Mouse (Mus musculus) kidney, postnatal 4 days (tissue): ENCODE measurements around the gene Sdc3.

Experiments used
- DNase-seq, 2 experiments: peaks; one replicate each; pipeline ENCODE4 v3.0.0; 2021; ENCODE audit warnings: mixed read lengths in 2 of 2

Gene Sdc3

DNA sequence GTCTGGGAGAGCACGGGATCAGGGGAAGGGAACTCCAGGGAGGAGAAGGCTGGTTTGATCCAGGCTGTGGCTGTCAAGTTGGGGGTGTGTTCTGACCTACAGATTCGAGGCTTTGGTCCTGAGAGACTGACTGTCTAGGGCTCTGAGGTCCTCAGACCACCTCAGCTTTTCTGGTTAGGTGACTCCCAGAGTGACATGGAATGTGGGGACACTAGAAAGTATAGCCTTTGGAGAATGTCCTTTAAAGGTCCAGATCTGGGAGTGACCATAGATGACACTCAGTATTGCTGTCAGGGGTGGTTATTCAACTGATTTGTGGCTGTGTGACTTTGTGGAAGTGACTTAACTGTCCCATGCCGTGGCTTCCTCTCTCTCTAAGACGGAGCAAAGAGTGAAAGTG lies 2.4 kb downstream of the Sdc3 start:
- no peak for DNase-seq

DNA sequence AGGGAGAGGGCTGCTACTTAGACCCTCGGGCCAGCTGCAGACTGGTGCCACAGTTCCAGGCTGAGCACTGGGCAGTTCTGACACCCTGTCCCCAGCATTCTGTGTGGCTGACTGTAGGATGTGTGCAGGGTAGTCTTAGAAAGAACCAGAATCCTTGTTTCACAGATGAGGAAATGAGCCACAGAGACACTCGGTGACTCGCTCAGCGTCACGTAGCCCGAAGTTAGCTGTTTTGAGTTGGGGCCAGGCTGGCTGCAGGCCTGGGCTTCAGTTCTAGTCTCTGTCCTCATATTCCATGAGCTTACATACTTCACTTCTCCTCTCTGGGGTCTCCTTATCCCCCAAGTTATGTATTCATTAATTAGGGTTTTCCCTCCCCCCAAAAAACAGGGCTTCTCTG lies 3.6 kb downstream of the Sdc3 start:
- DNase-seq, result no peak

DNA sequence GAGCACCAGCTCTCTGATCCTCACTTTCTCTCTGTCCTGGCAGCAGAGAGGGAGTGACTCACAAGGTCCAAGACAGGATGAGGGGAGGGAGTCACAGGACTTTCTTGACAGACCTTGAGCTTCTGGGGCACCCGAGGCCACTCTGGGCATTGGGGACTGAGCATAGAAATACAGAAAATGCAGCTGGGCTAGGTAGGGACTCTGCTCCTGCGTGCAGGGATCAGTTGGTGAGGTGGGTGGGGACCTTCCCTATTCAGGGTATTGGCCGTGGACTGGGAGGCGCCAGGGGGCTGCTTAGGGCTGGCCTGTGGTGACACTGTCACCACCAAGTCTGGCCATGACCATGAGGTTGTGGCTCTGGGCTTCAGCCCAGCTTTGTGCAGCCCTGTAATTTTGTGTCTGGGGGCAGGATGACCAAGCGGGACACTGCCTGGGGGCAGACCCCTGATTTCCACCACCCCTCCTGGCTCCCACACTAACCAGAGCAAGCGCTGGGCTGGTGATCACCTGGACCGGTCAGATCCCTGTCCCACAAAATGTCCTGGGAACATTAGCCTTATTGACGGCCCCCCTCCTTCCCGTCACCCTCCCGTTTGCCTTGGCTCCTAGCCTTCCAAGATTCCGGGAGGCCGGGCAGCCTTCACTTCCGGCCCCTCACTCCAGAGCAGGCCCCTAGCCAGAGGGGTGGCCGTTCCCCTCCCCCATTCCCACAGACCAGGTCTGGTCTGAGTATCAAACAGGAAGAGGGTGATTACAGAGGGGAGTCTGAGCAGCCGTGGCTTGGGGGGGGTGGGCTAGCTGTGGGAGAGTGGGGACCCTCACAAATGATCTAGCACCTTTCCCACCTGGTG lies 5.1 kb downstream of the Sdc3 start:
- DNase-seq, result peak; percentile 62 to 73

DNA sequence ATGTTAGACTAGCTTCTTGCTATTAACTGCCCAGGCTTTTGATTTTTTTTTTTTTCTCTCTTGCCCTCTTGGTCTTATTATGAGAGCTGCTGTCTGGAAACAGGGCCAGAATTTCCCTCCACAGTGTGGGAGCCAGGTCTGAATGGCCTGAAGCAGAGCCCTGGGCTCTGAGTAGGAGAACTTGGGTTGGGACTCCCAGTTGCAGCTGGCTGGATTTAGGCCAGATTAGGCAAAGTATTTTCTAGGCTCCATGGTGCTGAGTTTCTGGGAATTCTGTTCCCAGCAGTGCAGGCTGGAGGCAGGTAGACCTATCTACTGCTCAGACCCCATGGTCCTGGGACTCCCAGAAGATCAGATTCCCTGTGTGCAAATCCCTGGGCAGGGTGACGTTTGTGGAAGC lies 6.1 kb downstream of the Sdc3 start:
- DNase-seq, result no peak

DNA sequence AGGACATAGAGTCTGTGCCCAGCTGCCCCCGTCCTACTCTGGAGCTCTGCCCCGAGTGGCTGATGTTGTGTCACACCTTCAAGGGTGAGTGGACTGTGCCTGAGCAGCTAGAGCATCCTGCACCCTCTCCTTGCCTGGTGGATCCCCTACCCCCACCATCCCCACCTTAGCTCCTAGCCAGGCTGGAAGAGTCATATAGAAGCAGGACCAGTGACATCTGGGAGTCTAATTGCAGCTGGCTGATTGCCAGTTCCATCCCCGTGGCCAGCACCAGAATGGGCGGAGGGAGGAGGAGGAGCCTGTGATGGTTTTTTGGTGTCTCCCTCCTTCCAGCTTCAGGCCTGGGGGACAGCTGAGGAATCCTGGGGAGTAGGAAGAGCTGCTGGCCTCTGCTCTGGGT lies 6.8 kb downstream of the Sdc3 start:
- DNase-seq, result peak; percentile 61 to 75

GRCm38 (mm10) chr4:130799582-130799981 lies 7.2 kb downstream of the Sdc3 start:
- DNase-seq, result no peak

DNA sequence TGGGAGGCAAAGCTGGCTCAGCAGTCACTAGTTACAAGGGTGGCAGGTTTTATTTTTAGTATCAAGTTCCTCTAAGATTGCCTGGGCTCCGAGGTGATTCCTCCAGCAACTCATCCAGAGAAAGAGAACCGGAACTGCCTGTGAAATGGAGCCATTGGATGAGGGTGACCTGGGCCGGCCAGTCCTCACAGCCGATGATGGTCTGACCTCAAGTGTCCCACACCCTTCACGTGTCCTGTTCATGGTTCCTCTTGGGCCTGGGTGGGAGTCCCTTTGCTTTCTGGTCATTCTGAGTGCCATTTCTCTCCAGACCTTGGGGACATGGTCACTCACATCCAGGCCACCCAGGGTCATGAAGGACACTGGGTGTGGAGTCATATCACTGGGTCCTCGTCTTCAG lies 7.8 kb downstream of the Sdc3 start:
- DNase-seq, result no peak

DNA sequence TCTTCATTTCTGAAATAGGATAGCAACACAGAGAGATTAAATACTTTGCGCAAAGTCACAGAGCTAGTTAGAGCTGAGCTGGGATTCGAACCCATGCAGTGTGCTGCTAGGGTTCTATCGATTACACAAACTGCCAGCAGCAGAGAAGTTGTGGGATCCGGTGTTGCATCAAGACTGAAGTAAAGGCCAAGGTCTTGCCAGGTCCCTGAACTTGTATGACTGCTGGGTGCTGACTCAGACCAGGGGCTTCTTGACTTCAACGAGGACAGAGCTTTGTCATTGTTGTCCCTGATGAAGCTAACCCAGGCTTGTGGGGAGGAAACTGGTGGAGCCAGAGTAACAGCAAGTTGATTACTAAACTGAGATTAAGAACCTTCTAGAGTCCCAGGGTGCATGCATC lies 8.9 kb downstream of the Sdc3 start:
- no peak for DNase-seq

- DNase-seq, result no peak
These were observed 9.4 kb downstream of the Sdc3 start for GRCm38 (mm10) chr4:130801624-130802329.

- DNase-seq, result no peak
These were observed 11.3 kb downstream of the Sdc3 start for GRCm38 (mm10) chr4:130803591-130803990.

- DNase-seq, result no peak
These were observed 12.0 kb downstream of the Sdc3 start for GRCm38 (mm10) chr4:130804292-130804691.

- DNase-seq, result no peak
These were observed 12.5 kb downstream of the Sdc3 start for GRCm38 (mm10) chr4:130804771-130805361.

GRCm38 (mm10) chr4:130805746-130806145 lies 13.4 kb downstream of the Sdc3 start:
- DNase-seq, result no peak

GRCm38 (mm10) chr4:130806746-130807145 lies 14.4 kb downstream of the Sdc3 start:
- no peak for DNase-seq

DNA sequence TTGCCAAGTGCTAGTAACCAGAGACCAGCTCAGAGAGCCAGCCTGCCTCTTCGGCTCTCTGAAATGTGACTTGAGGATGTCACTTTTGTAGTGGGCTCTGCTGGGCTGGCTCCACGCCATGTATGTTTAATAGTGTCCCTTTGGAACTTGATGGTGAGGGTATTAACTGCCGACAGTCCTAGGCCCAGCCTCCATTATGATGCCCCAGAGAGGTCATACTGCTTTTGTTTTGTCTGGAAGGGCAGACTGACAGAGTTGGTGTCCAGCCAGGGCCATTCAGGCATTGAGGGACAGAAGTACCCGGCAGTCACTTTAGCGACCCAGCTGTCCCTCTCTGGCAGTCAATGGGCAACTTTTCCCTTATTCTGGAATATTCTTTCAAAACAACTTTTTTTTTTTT lies 17.4 kb downstream of the Sdc3 start:
- DNase-seq, result no peak

DNA sequence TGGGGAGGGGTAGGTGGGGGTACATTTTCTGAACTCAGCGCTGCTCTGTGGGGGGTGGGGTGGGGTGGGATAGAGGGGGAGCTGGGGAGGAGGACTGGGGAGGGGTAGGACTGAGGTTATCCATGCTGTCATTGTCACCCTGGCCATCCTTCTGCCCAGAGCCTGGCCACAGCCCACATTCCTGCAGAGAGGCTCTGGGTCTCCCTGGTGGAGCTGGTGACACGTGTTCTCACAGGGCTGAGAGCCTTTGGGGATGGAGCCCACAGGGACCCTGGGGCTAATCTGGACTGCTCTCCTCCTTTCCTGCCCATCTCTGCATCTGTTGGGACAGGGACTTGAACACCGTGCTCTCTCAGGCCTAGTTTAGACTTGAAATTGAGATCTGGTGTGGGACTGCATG lies 18.5 kb downstream of the Sdc3 start:
- no peak for DNase-seq

DNA sequence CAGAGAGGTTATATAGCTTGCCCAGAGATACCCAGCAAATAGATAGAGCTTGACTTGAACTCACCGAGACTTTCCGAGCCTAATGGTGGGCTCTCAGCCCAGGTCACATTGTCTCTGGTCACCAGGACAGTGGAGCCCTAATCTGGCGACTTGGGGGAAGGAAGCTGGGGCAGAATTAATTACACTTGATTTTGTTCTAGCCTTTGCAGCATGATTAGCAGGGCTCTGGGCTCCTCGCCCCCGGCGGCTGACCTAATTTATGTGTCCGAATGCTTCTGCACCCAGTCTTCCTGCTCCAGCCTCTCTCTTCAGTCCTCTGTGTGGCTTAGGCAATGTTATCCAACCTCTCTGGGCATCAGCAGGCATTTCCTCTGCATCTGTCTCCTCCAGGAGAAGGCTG lies 19.0 kb downstream of the Sdc3 start:
- DNase-seq, result no peak

DNA sequence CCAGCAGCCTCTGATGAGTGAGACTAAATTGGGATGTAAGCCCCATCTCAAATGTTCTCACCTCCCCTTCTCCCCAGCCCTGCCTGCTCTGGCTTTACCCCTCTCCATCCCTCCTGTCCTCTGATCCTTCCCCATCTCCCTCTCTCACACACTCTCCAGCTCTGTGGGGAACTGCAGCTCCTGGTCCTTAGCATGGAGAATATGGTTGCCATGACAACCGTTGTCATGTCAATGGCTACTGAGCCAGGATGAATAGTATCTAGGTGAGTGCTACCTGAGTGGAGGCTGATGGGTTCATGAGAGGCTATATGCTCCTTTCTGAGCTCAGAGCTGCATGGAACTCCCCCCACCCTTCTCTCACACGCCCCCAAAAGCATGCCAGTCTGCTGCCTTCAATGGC lies 21.6 kb downstream of the Sdc3 start:
- no peak for DNase-seq

DNA sequence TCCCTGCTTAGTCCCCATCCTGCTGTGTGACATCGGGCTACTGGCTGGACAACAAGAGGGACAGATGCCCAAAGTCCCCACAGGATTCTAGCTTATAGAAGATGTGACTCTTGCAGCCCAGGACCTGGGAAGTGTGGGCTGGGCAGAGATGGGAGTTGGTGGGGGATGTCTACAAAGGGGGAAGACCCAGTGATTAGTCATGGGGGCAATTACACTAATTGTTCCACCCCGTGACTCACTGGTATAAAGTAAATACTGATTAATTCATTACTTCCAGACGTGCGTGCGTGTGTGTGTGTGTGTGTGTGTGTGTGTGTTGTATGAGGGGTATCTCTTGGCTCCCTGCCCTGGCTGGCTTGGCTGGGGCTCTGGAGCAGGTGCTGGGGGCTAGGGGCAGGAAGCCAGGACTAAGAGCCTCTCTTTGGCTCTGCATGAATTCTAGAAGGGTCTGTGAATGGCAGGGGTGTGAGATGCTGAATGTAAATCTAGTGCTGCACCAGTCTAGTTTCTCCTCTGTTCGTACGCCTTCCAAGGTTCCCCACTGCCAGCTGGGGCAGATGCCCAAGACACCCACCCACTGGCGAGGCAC lies 22.5 kb downstream of the Sdc3 start:
- no peak for DNase-seq

GRCm38 (mm10) chr4:130815860-130816259 lies 23.5 kb downstream of the Sdc3 start:
- DNase-seq, result no peak

GRCm38 (mm10) chr4:130819806-130820205 lies 27.5 kb downstream of the Sdc3 start:
- no peak for DNase-seq

- no peak for DNase-seq
These were observed 28.4 kb downstream of the Sdc3 start for GRCm38 (mm10) chr4:130820594-130821255.
